Mouse (Mus musculus) lung, postnatal 10 days (tissue): ENCODE measurements around the gene Fars2.

ENCODE experiments used
- DNase-seq: peaks from one replicate; pipeline ENCODE4 v3.0.0; 2021

Fars2 gene

GRCm38 (mm10) chr13:36117143-36118014, at the start of gene Fars2, which contains the start of gene Lyrm4:
Fars2 (plus strand) TSS chr13:36117412.
Lyrm4 (minus strand) TSS chr13:36117526.
- DNase-seq = peak; percentile 98

GRCm38 (mm10) chr13:36074484-36074883, 42.7 kb upstream of the Fars2 start:
- no peak for DNase-seq

- no peak for DNase-seq
Observed at GRCm38 (mm10) chr13:36081591-36081990, 35.6 kb upstream of the Fars2 start.

DNA sequence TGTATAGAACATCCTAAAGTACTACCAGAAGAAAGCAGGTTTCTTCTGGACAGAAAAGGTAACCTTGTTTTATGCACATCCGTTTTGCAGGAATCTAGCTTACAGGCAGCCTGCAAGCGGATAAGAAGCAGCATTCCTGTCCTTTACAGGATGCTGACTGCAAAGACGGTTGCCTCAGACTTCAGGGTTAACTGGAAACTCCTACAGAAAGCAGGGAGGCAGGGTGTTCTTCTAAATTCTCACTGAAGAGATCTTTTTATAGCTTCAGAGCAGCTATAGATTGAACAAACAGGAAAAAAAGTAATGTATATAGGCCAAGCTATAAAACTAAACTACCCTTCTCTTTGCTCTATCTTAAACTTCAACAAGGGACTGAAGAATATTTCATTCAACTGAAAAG, 32.5 kb upstream of the Fars2 start:
- no peak for DNase-seq

DNA sequence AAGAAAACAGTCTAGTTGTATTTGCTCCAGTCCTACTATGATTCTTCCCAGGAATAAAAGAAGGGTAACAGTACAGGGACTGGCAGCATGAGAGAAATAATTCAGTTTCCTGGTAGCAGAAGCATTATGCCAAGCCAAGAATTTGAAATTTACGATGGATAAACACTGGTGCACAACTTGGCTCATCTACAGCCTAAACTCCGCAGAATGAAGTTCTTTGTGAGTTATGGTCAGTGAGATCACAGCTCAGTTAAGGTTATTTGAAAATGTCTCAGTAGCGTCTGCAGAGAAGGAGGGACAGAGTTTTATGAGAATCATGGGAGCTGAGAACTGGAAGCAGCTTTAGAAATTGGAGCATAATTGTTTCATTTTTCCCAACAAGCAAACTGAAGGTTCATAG, 31.2 kb upstream of the Fars2 start:
- no peak for DNase-seq

GRCm38 (mm10) chr13:36086608-36087391, 30.4 kb upstream of the Fars2 start:
- peak; percentile 25 for DNase-seq

DNA sequence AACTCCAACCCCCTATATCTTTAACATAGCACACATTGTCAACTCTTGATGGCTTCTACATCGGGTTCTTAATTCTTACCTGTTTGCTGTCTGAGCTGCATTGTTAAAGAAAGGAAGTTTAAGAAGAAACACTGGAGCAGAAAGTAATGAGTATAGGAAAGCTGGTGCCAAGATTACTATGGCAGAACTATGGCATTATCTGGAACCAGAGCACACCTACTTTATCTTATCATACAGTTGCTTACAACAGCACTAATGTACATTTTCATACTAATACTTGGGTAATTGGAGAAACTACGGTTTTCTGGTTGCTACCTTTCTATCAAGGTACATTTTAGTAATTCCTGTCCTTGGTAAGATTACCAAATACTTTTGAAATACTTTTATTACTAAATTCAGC, 29.8 kb upstream of the Fars2 start:
- DNase-seq = no peak

- no peak for DNase-seq
Observed at GRCm38 (mm10) chr13:36088168-36088567, 29.0 kb upstream of the Fars2 start.

GRCm38 (mm10) chr13:36096684-36097383, 20.4 kb upstream of the Fars2 start:
- DNase-seq = no peak

DNA sequence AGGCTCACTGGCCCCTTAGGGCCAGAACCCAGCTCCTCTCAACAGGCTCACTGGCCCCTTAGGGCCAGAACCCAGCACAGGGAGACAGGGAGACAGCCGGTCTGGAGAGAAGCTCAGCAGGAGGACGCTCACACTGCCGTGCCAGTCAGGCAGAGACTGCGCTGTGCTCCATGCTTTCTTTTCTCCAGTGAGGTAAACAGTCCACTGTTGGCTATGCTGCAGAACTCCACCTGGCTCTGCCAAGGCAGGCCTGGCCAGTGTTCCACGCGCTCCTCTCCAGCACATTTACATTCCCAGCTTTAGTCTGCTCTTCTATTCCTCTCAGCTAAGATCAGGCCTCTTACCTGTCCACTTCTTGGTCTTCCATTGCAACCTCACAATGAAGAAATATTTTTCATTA, 11.6 kb upstream of the Fars2 start:
- DNase-seq = no peak

- DNase-seq = no peak
Observed at GRCm38 (mm10) chr13:36108528-36108927, 8.7 kb upstream of the Fars2 start.

GRCm38 (mm10) chr13:36111331-36111730, 5.9 kb upstream of the Fars2 start:
- DNase-seq = no peak

DNA sequence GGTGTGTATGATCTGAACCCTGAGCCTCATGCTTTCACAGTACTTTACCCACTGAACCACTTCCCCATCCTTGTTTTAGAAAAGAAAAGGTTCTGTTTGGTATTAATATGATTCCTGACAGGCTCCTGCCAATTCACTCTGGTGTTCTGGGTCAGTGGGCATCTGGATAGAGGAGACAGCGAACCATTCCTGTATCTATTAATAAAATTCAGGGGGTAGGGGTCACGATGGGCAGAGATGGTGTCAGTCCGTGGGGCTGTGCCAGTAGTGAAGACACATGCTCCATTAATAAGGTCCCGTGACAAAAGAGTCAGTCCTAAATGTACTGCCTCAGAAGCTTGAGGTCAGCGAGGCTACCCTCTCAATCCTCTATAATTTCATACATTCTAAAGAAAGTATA, 4.0 kb upstream of the Fars2 start:
- DNase-seq = no peak

GRCm38 (mm10) chr13:36116520-36117142, 581 bp upstream of the Fars2 start:
- DNase-seq = peak; percentile 36

- DNase-seq = no peak
Observed at GRCm38 (mm10) chr13:36119684-36120083, 2.5 kb downstream of the Fars2 start.

GRCm38 (mm10) chr13:36120606-36121005, 3.4 kb downstream of the Fars2 start:
- DNase-seq = no peak

DNA sequence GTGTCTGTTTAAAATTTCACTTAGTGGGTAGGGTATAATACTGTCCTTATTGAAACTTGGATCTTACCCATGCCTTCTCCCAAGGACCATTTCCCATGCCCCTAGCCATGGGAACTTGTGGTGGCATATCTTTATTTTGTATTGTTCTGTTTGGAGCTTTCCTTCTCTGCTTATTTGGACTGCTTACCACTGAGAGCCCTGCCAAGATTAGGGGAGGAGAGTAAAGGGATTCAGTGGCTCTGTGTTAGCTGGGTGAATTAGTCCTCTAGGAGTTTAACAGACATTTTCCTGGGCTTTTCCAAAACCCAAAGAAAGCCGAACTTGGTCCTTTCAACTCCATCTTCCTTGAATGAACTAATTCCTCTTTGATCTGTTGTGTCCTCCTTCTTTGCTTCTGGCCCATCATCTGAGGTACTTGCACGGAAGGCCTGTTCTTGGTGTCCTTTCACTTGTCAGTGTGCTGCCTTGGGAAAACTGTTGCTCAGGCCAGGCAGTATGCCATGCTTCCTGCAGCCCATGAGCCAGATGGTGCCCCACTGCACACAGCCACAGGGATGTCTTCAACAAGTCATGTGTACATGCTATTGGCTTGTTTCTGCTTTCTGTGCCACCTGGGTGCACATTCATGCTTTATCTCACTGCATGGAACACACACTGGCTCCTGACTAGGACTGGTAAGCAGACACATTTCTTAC, 12.3 kb downstream of the Fars2 start:
- no peak for DNase-seq

DNA sequence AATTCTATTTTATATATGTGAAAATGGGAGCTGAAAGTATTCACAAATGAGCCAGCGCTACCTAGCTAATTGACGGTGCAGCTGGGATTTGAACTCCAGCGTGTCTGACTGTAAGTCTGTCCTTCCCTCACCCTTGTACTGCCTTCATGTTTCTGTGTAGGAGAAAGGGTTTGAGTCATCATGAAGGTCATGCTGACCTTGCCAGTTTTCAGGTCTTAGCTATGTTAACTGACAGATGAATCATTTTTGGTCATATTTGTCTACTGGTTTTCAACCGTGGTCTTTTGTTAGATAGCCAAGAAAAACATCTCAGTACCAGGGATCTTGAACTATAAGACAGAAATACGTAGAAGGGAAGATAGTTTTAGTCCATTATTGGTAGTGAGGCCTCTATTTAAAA, 14.2 kb downstream of the Fars2 start:
- no peak for DNase-seq

- DNase-seq = no peak
Observed at GRCm38 (mm10) chr13:36131992-36132649, 14.9 kb downstream of the Fars2 start.

DNA sequence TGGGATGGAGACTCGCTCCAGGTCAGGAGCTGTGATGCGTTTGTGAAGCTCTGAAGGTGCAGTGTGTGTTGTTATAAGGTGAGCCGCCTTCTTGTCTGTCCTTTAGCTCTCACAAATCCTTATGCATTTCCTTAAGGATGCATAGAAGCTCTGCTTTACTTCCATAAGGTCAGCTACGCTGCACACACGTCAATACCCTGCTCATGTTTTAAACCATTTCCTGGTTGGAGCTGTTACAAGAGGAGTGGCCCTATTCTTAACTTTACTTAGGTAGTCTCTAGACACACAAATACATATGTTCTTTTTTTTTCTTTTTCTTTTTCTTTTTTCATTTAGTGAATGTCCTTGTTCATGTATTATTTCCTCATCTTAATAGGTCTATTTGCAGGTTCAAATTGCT, 22.5 kb downstream of the Fars2 start:
- DNase-seq = no peak

DNA sequence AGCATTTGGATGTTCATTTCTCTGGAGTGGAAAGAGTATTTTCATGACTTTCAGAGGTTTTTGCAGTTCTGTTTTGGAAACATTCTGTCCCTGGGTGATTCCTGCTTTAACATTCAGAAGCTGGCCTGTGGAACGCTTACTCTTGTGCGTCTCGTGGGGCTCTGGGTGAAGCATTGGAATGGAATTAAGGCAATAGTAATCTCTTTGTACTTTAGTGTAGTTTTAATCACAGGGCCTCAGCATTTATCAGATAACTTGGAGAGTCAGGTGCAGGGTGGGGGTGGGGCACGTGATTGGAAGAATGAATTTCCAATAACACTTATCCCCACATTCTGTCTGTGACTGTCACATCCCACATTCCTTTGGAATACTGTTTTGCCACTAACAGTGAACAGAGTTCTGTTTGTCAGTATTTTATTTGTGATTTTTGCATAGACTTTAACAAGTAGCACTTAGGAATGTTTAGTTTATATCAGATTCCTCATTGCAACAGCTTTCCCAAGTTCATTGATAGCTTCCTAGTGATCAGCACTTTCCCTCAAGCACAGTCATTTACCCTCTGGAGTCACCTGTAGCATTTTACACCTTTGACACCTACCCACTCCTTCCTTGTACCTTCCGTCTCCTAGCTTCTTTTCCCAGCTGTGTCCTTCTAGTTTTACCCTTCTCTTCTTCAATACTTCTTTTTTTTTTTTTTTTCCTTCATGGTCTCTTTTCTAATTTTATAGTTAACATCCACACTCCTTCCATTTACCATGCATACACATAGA, 23.2 kb downstream of the Fars2 start:
- no peak for DNase-seq
